Mouse (Mus musculus): ENCODE measurements around the gene Sapcd2.
"Not testable (repeated sequence)": the region's sequence is repeated elsewhere in the genome, so short reads cannot be mapped to it uniquely, and the experiment has no call there.

GRCm38 (mm10) chr2:25413436-25413835 lies 41.3 kb downstream of the Sapcd2 start:
- peak; percentile 63 for TF ChIP-seq CTCF (IDR thresholded peaks at IDR 0.05)
- TF ChIP-seq EP300, POLR2A (IDR thresholded peaks at IDR 0.05; ENCODE audit: insufficient read depth, low read depth, low read length): not testable (repeated sequence)

Measured in heart, adult 2 months (tissue).